Comparison of ENCODE assay signal across 8 mouse cellular contexts in genomic region chr17:56461771-56462743, GRCm38 (mm10). TPM values are rescaled to one million over a fixed set of nuclear protein-coding genes. Genes with fewer than 3 reads are reported as not detected.
DNase-seq lines count a peak whose midpoint lies in the region; ATAC-seq and TF ChIP-seq lines count a peak whose summit lies in the region.

No protein-coding gene starts in this region.

- peak overlapping the region; percentile 93 for H3K4me2 ChIP-seq in heart, embryonic 12.5 days
- peak overlapping the region; percentile 92 for H3K4me2 ChIP-seq in kidney, postnatal 0 days (ENCODE audit: low read length)
- peak overlapping the region; percentile 79 for H3K4me2 ChIP-seq in liver, embryonic 11.5 days
- peak overlapping the region; percentile 83 for H3K4me2 ChIP-seq in stomach, embryonic 14.5 days (replicated peaks; ENCODE audit: low read depth, low read length)

- peaks cover 61% of the 10 kb centered on the region for H3K79me3 ChIP-seq in C2C12 (ENCODE audit: low read depth)

- no peak for TF ChIP-seq CTCF in C2C12 (IDR thresholded peaks at IDR 0.05; ENCODE audit: control insufficient read depth, insufficient read depth, insufficient read length)
- 0 out of 2 replicates have a peak, but pooled peaks have one; percentile 1 for TF ChIP-seq CTCF in kidney, postnatal 0 days (IDR thresholded peaks at IDR 0.05; ENCODE audit: low read depth)

- peak overlapping the region; percentile 86 for H3ac ChIP-seq in C2C12 (ENCODE audit: control insufficient read depth, insufficient read length, low read depth)

- WGBS in heart, embryonic 12.5 days: 0% methylated on average over 76 of the region's 77 CpGs
- under 1% methylated on average over 77 of the region's 77 CpGs for WGBS in kidney, postnatal 0 days
- WGBS in liver, embryonic 11.5 days: under 1% methylated on average over 77 of the region's 77 CpGs
- under 1% methylated on average over 77 of the region's 77 CpGs for WGBS in stomach, embryonic 14.5 days

- peak overlapping the region; percentile 37 for H3K4me3 ChIP-seq in C2C12 (ENCODE audit: insufficient read depth, poor library complexity, severe bottlenecking)
- H3K4me3 ChIP-seq in heart, embryonic 12.5 days: peak overlapping the region; percentile 71
- H3K4me3 ChIP-seq in kidney, postnatal 0 days (replicated peaks; ENCODE audit: low read depth, low read length): peak overlapping the region; percentile 59
- H3K4me3 ChIP-seq in liver, embryonic 11.5 days (ENCODE audit: low read depth, low read length): peak overlapping the region; percentile 58
- H3K4me3 ChIP-seq in stomach, embryonic 14.5 days (ENCODE audit: low read depth, low read length): peak overlapping the region; percentile 58

- no peaks in the 10 kb centered on the region for H3K9me3 ChIP-seq in heart, embryonic 12.5 days (replicated peaks)
- H3K9me3 ChIP-seq in kidney, postnatal 0 days (replicated peaks; ENCODE audit: low read length): no peaks in the 10 kb centered on the region
- no peaks in the 10 kb centered on the region for H3K9me3 ChIP-seq in liver, embryonic 11.5 days (ENCODE audit: control insufficient read depth, low read length)
- no peaks in the 10 kb centered on the region for H3K9me3 ChIP-seq in stomach, embryonic 14.5 days (ENCODE audit: control insufficient read depth, low read depth, low read length)

- peak; percentile 81 for ATAC-seq in erythroid progenitor cell, adult 5-6 weeks (replicated peaks; ENCODE audit: low FRiP score, poor library complexity, severe bottlenecking)
- ATAC-seq in heart, embryonic 12.5 days (ENCODE audit: insufficient number of reproducible peaks, low FRiP score): peak; percentile 91
- peak; percentile 91 for ATAC-seq in kidney, postnatal 0 days (replicated peaks; ENCODE audit: low FRiP score, low read depth)
- ATAC-seq in liver, embryonic 11.5 days (replicated peaks; ENCODE audit: low FRiP score): peak; percentile 91
- peak; percentile 92 for ATAC-seq in stomach, embryonic 14.5 days (ENCODE audit: insufficient number of reproducible peaks, insufficient read depth, low FRiP score, low read depth)

- H3K27ac ChIP-seq in heart, embryonic 12.5 days (ENCODE audit: poor library complexity, severe bottlenecking): peak overlapping the region; percentile 92
- H3K27ac ChIP-seq in kidney, postnatal 0 days: peak overlapping the region; percentile 96
- H3K27ac ChIP-seq in liver, embryonic 11.5 days (ENCODE audit: low read depth, low read length): peak overlapping the region; percentile 91
- peak overlapping the region; percentile 93 for H3K27ac ChIP-seq in stomach, embryonic 14.5 days (ENCODE audit: low read length)

- H3K27me3 ChIP-seq in C2C12 (ENCODE audit: control insufficient read depth, insufficient read depth, insufficient read length): no peaks in the 10 kb centered on the region
- H3K27me3 ChIP-seq in heart, embryonic 12.5 days (replicated peaks): no peaks in the 10 kb centered on the region
- H3K27me3 ChIP-seq in kidney, postnatal 0 days (ENCODE audit: insufficient read depth, low read length): no peaks in the 10 kb centered on the region
- no peaks in the 10 kb centered on the region; the same call in 1 of the 2 replicates for H3K27me3 ChIP-seq in liver, embryonic 11.5 days (replicated peaks; ENCODE audit: control insufficient read depth, insufficient read depth, low read length)
- no peaks in the 10 kb centered on the region for H3K27me3 ChIP-seq in stomach, embryonic 14.5 days (ENCODE audit: control insufficient read depth, insufficient read depth, low read length)

- H3K36me3 ChIP-seq in C2C12 (ENCODE audit: control insufficient read depth, insufficient read depth): peaks cover 7% of the 10 kb centered on the region
- H3K36me3 ChIP-seq in heart, embryonic 12.5 days: peaks cover 9% of the 10 kb centered on the region
- H3K36me3 ChIP-seq in kidney, postnatal 0 days (ENCODE audit: insufficient read depth, low read length): peaks cover 3% of the 10 kb centered on the region; the same call in 1 of the 2 replicates
- 0 out of 2 replicates have a peak, but pooled peaks cover 2% of the 10 kb centered on the region for H3K36me3 ChIP-seq in liver, embryonic 11.5 days (ENCODE audit: control insufficient read depth, insufficient read depth, low read length)
- peaks cover 8% of the 10 kb centered on the region; the same call in 1 of the 2 replicates for H3K36me3 ChIP-seq in stomach, embryonic 14.5 days (ENCODE audit: control insufficient read depth, insufficient read depth, low read length)

- peak; percentile 95 for DNase-seq in brain, embryonic 18.5 days (ENCODE audit: low read depth, low spot score)
- peak; percentile 100 for DNase-seq in kidney, postnatal 0 days (ENCODE audit: low spot score)
- DNase-seq in liver, embryonic 11.5 days (ENCODE audit: low spot score): peak; percentile 98
- DNase-seq in naive thymus-derived CD4-positive, alpha-beta T cell, adult 2 months (ENCODE audit: low read depth): peak; percentile 96

- H3K4me1 ChIP-seq in heart, embryonic 12.5 days (replicated peaks): peaks cover 42% of the 10 kb centered on the region
- peaks cover 25% of the 10 kb centered on the region for H3K4me1 ChIP-seq in kidney, postnatal 0 days (replicated peaks; ENCODE audit: insufficient read depth, low read length)
- peaks cover 17% of the 10 kb centered on the region for H3K4me1 ChIP-seq in liver, embryonic 11.5 days (replicated peaks; ENCODE audit: control insufficient read depth, insufficient read depth, low read length)
- peaks cover 37% of the 10 kb centered on the region for H3K4me1 ChIP-seq in stomach, embryonic 14.5 days (ENCODE audit: control insufficient read depth, insufficient read depth, low read length)

- H3K79me2 ChIP-seq in C2C12 (ENCODE audit: control insufficient read depth, insufficient read depth): peaks cover 86% of the 10 kb centered on the region

- H3K9ac ChIP-seq in heart, embryonic 12.5 days: peak overlapping the region; percentile 86
- peak overlapping the region; percentile 67 for H3K9ac ChIP-seq in kidney, postnatal 0 days (ENCODE audit: low read depth, low read length)
- peak overlapping the region; percentile 63 for H3K9ac ChIP-seq in liver, embryonic 11.5 days (ENCODE audit: low read depth, low read length)
- peak overlapping the region; percentile 71 for H3K9ac ChIP-seq in stomach, embryonic 14.5 days (replicated peaks; ENCODE audit: low read depth, low read length)

TF ChIP-seq in C2C12, 6 proteins besides CTCF, POLR2A, EP300 and RAD21:
- TF ChIP-seq USF1 (IDR thresholded peaks at IDR 0.05; ENCODE audit: low read depth) (no peak), MYOD1 (IDR thresholded peaks at IDR 0.05; ENCODE audit: control insufficient read depth, insufficient read length, low read depth) (no peak), CEBPB (IDR thresholded peaks at IDR 0.05; ENCODE audit: low read depth) (no peak), MYOG (IDR thresholded peaks at IDR 0.05; ENCODE audit: control insufficient read depth, extremely low read depth, insufficient read length) (no peak), MAX (IDR thresholded peaks at IDR 0.05) (no peak), FOSL1 (IDR thresholded peaks at IDR 0.05; ENCODE audit: insufficient read depth, low read length, poor library complexity, severe bottlenecking) (no peak)

RNA-seq across cellular contexts. Expression of gene Ptprs, which starts 14.2 kb away (rescaled TPM):
- 56.8 TPM for polyA plus RNA-seq in C2C12 (2012; fragmentation: generic; extraction: Trizol)
- total RNA-seq in erythroid progenitor cell, adult 5-6 weeks (2015; ENCODE audit: low replicate concordance): 7.9 and 10.9 TPM in 2 replicates
- 2.1 and 4.7 TPM in 2 replicates for total RNA-seq in erythroid progenitor cell, adult 5-6 weeks (2017; ENCODE audit: low replicate concordance)
- polyA plus RNA-seq in heart, embryonic 12.5 days (2016; fragmentation: Nextera tagmentation; extraction: Ambion mirVana): 86.8 and 90.2 TPM in 2 replicates
- 44.7 and 45.3 TPM in 2 replicates for polyA plus RNA-seq in kidney, postnatal 0 days (2015; fragmentation: Nextera tagmentation; extraction: Ambion mirVana)
- 33.4 and 39.8 TPM in 2 replicates for polyA plus RNA-seq in liver, embryonic 11.5 days (2014; fragmentation: Nextera tagmentation; extraction: Ambion mirVana)
- 111 and 115 TPM in 2 replicates for polyA plus RNA-seq in stomach, embryonic 14.5 days (2014; fragmentation: Nextera tagmentation; extraction: Ambion mirVana)

RNA-seq across cellular contexts. Expression of gene Znrf4, which starts 50.2 kb away (rescaled TPM):
- polyA plus RNA-seq in C2C12 (2012; fragmentation: generic; extraction: Trizol): not detected
- total RNA-seq in erythroid progenitor cell, adult 5-6 weeks (2015; ENCODE audit: low replicate concordance): not detected in 2 replicates
- total RNA-seq in erythroid progenitor cell, adult 5-6 weeks (2017; ENCODE audit: low replicate concordance): not detected in 2 replicates
- not detected in 2 replicates for polyA plus RNA-seq in heart, embryonic 12.5 days (2016; fragmentation: Nextera tagmentation; extraction: Ambion mirVana)
- not detected in 2 replicates for polyA plus RNA-seq in kidney, postnatal 0 days (2015; fragmentation: Nextera tagmentation; extraction: Ambion mirVana)
- polyA plus RNA-seq in liver, embryonic 11.5 days (2014; fragmentation: Nextera tagmentation; extraction: Ambion mirVana): not detected in 2 replicates
- polyA plus RNA-seq in stomach, embryonic 14.5 days (2014; fragmentation: Nextera tagmentation; extraction: Ambion mirVana): not detected in 2 replicates

Comparison
In these comparisons a context has a peak if more than half of its experiments do, and no peak if none do; other contexts are left out.
1. Peak in every context shown above with its lines: DNase-seq, ATAC-seq, H3K4me3 ChIP-seq and H3K27ac ChIP-seq.